Mouse (Mus musculus): ENCODE data around the gene Rhot1. TPM values are rescaled to one million over a fixed set of nuclear protein-coding genes. Genes with fewer than 3 reads are reported as not detected.

Gene Rhot1
- polyA plus RNA-seq (2015; fragmentation: Illumina TruSeq; extraction: RNeasy Lipid Tissue Mini Kit (QIAGEN cat#74804); ENCODE audit: insufficient read depth, low read depth, low replicate concordance), result 13.5 TPM

DNA sequence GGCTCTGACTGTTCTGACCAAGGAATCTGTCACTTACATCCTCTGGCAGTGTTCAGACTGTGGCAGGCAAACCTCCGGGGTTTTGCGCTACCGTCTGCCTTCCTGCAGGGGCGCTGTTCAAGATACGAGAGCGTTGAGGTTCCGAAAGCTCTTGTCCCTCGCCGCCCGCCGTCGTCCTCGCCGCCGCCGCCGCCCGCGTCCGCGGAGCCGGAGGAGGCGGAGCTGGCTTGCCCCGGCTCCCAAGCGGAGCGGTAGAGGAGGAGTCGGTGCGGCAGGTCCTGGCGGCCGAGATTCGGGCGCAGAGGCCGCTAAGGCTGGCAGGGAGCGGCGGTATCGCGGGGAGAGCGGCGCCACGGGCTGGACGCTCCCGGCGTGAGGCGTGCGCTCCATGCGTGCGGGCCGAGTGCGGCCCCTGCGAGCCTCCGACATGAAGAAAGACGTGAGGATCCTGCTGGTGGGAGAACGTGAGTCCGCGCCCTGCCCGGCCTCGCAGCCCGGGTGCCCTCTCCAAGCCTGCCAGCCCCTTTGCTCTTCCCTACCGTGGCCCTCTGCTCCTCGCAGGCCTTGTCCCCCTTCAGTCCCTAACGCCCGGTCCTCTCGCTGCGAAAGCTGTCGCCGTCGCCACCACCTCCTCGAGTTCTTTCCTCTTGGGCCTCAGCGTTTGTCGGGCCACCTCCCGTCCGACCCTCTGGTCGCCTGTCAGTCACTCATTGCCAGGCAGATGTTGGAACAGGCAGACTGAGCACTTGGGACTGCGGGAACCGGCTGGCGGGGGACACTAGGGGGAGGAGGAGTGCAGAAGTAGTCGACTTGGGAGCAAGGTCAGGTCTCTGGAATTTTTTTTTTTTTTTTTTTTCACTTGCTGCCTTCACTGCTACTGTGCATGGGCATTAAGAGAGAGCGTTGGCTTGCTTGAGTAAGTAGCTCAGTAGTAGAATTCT, at the start of gene Rhot1:
Gene Rhot1, plus strand, starts transcription at position 160 of the 941 bp plus-strand sequence.

GRCm38 (mm10) chr11:80183705-80184255, 25.0 kb upstream of the Rhot1 start, which contains the start of gene Rnf135:
Gene Rnf135 (plus strand): TSS chr11:80183851.

DNA sequence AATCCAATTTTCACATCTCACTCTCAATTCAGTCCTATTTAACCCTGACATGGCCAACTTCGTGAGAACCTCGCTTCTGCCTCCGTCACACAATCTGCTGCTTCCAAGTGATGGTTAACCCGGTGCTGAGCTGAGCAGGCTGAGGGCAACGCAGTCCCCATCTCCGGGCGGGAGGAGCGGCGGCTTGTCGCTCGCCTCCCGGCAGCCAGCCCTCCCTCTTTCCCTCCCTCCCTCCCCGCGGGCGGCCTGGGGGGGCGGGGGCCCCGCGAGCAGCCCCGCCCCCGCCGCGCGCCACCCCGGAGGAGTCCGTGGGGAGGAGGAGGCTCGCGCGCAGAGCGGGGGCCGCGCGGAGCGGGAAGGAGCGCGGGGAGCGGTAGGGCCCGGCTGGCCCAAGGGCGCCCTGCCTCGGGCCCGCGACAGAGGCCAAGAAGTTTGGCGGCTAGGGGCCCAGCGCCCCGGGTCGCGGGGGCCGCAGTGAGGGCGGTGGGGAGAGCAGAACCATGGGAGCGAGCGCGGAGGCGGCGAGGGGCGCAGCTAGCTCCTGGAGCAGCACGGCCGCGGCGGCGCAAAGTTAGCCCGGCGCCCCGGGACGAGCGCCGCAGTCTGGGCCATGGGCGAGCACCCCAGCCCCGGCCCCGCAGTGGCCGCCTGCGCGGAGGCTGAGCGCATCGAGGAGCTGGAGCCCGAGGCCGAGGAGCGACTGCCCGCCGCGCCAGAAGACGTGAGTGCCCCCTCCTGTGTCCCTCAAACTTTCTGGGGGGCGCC, 91.9 kb downstream of the Rhot1 start, which contains the start of gene Rhbdl3:
Gene Rhbdl3, plus strand, starts transcription at position 362 of the 765 bp plus-strand sequence.

Other genes with a start within 250 kb of the Rhot1 start
- 4.6 TPM for gene Utp6, start 246.6 kb upstream of the Rhot1 start, polyA plus RNA-seq (2015; fragmentation: Illumina TruSeq; extraction: RNeasy Lipid Tissue Mini Kit (QIAGEN cat#74804); ENCODE audit: insufficient read depth, low read depth, low replicate concordance)
- 6.1 TPM for gene Suz12, start 215.9 kb upstream of the Rhot1 start, polyA plus RNA-seq (2015; fragmentation: Illumina TruSeq; extraction: RNeasy Lipid Tissue Mini Kit (QIAGEN cat#74804); ENCODE audit: insufficient read depth, low read depth, low replicate concordance)
- gene Crlf3, start 128.0 kb upstream of the Rhot1 start, polyA plus RNA-seq (2015; fragmentation: Illumina TruSeq; extraction: RNeasy Lipid Tissue Mini Kit (QIAGEN cat#74804); ENCODE audit: insufficient read depth, low read depth, low replicate concordance), result 3.1 TPM
- 0.24 TPM for gene Atad5, start 119.6 kb upstream of the Rhot1 start, polyA plus RNA-seq (2015; fragmentation: Illumina TruSeq; extraction: RNeasy Lipid Tissue Mini Kit (QIAGEN cat#74804); ENCODE audit: insufficient read depth, low read depth, low replicate concordance)
- gene Tefm, start 66.8 kb upstream of the Rhot1 start, polyA plus RNA-seq (2015; fragmentation: Illumina TruSeq; extraction: RNeasy Lipid Tissue Mini Kit (QIAGEN cat#74804); ENCODE audit: insufficient read depth, low read depth, low replicate concordance), result 4.9 TPM
- 3.8 TPM for gene Adap2, start 54.9 kb upstream of the Rhot1 start, polyA plus RNA-seq (2015; fragmentation: Illumina TruSeq; extraction: RNeasy Lipid Tissue Mini Kit (QIAGEN cat#74804); ENCODE audit: insufficient read depth, low read depth, low replicate concordance)
- gene Rnf135, start 25.2 kb upstream of the Rhot1 start, polyA plus RNA-seq (2015; fragmentation: Illumina TruSeq; extraction: RNeasy Lipid Tissue Mini Kit (QIAGEN cat#74804); ENCODE audit: insufficient read depth, low read depth, low replicate concordance), result 3.4 TPM
- 1.5 TPM for gene Rhbdl3, start 91.9 kb downstream of the Rhot1 start, polyA plus RNA-seq (2015; fragmentation: Illumina TruSeq; extraction: RNeasy Lipid Tissue Mini Kit (QIAGEN cat#74804); ENCODE audit: insufficient read depth, low read depth, low replicate concordance)
- gene 5730455P16Rik, start 169.0 kb downstream of the Rhot1 start, polyA plus RNA-seq (2015; fragmentation: Illumina TruSeq; extraction: RNeasy Lipid Tissue Mini Kit (QIAGEN cat#74804); ENCODE audit: insufficient read depth, low read depth, low replicate concordance), result 3.0 TPM
- 24.9 TPM for gene Zfp207, start 174.3 kb downstream of the Rhot1 start, polyA plus RNA-seq (2015; fragmentation: Illumina TruSeq; extraction: RNeasy Lipid Tissue Mini Kit (QIAGEN cat#74804); ENCODE audit: insufficient read depth, low read depth, low replicate concordance)
- 12.6 TPM for gene Psmd11, start 219.6 kb downstream of the Rhot1 start, polyA plus RNA-seq (2015; fragmentation: Illumina TruSeq; extraction: RNeasy Lipid Tissue Mini Kit (QIAGEN cat#74804); ENCODE audit: insufficient read depth, low read depth, low replicate concordance)

Data from pancreas, adult 10 weeks (tissue).